Mouse (Mus musculus): Measurements from ENCODE around the gene Fscb. TPM values are rescaled to one million over a fixed set of nuclear protein-coding genes. Genes with fewer than 3 reads are reported as not detected.

Gene Fscb
- polyA plus RNA-seq (2015; fragmentation: Nextera tagmentation; extraction: Ambion mirVana) = not detected in 2 replicates

DNA sequence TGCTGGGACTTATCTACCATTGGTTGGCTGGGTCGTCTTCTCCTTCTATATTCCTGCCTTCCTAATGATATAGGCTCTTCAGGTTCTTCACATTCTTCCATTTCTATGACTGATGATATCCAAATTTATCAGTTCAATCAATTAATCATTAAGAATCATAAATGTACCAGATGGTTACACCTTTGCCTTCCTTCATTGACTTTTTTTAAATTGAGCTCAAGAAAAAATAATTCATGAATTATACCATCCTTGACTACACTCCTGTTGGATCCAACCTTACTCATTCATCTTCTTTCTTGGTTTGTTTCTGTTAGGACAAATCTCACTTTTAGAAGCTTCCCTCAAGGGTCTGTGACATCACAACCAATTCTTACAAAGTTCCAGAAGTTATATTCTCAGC, at the start of gene Fscb:
TSS of gene Fscb (minus strand) at position 101 of the 400 bp plus-strand sequence.
- ATAC-seq (ENCODE audit: low FRiP score, low read depth) = no peak
- Histone ChIP-seq H3K4me2 (no peak within 1 kb of the TSS), H3K4me1 (replicated peaks) (no peaks in the 10 kb centered on the region), H3K27me3 (no peaks in the 10 kb centered on the region), H3K9ac (no peak within 1 kb of the TSS), H3K36me3 (no peaks in the 10 kb centered on the region), H3K27ac (replicated peaks) (no peak within 1 kb of the TSS), H3K9me3 (no peaks in the 10 kb centered on the region), H3K4me3 (no peak within 1 kb of the TSS)
- WGBS = 81% methylated on average over 1 of the region's 1 CpGs

DNA sequence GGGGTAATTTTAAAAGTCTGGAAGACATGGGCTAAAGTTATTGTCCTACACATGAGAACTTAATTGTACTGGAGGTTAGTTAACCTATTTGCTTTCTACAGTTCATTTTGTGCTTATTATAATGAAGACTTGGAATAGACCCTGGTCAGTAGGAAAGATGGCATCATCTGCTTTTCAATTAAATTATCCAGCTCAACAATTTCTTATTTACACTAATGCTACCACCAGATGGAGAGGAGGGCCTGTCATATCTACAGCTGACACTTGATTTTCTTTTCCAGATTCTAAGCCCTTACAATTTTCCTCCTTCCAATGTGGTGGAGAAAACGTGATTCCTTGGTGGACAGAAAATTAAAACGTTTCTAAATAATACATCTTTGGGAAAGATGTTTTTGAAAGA, 42.3 kb upstream of the Fscb start:
- WGBS = 54% methylated on average over 2 of the region's 2 CpGs
- Histone ChIP-seq H3K4me1 (replicated peaks) (no peaks in the 10 kb centered on the region), H3K4me2 (no peak overlapping the region), H3K4me3 (no peak overlapping the region), H3K9me3 (no peaks in the 10 kb centered on the region), H3K27ac (replicated peaks) (no peak overlapping the region), H3K9ac (no peak overlapping the region), H3K36me3 (no peaks in the 10 kb centered on the region), H3K27me3 (no peaks in the 10 kb centered on the region)
- ATAC-seq (ENCODE audit: low FRiP score, low read depth) = no peak

DNA sequence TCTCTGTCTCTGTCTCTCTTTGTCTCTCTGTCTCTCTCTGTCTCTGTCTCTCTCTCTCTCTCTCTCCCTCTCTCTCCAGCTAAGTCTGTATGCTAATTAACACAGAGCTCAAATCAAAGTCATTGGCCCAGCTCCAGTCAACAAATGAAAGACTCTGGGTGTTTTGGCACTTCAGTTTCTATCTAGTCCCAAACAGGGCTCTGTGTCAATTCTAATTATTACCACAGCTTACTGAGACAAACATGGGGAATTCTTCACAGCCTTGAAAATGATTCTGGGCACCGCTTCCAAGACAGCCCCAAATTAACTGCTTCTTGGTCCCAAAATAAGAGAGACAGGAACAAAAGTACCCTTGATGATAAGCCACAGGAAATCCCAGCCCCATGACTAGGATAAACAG, 38.9 kb upstream of the Fscb start:
- no peak overlapping the region for H3K4me2 ChIP-seq
- no peak for ATAC-seq (ENCODE audit: low FRiP score, low read depth)
- H3K27ac ChIP-seq (replicated peaks) = no peak overlapping the region
- H3K4me1 ChIP-seq (replicated peaks) = no peaks in the 10 kb centered on the region
- no peak overlapping the region for H3K9ac ChIP-seq
- H3K9me3 ChIP-seq = no peaks in the 10 kb centered on the region
- WGBS = 71% methylated on average over 1 of the region's 1 CpGs
- no peaks in the 10 kb centered on the region for H3K27me3 ChIP-seq
- H3K4me3 ChIP-seq = no peak overlapping the region
- no peaks in the 10 kb centered on the region for H3K36me3 ChIP-seq

DNA sequence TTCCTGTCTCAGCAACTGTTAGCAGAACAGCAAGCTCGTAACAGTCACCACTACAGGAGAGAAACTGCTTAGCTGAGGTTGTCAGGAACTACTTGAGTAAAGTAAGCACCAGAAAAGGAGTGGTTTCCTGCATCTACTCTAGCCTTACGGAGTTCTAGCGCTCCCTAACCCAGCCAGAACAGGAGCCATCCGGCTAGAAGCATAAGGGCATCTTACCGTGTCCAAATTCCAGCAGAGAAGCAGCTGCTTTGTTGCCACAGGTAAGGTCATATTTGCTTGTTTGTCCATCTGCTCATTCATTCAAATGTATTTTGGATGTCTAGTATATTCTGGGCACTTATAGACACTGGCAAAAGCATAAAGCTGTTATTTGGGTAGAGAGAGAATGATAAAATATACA, 23.2 kb upstream of the Fscb start:
- Histone ChIP-seq H3K4me2 (no peak overlapping the region), H3K9me3 (no peaks in the 10 kb centered on the region), H3K27ac (replicated peaks) (no peak overlapping the region), H3K36me3 (no peaks in the 10 kb centered on the region), H3K27me3 (no peaks in the 10 kb centered on the region), H3K9ac (no peak overlapping the region), H3K4me1 (replicated peaks) (no peaks in the 10 kb centered on the region), H3K4me3 (no peak overlapping the region)
- 89% methylated on average over 5 of the region's 5 CpGs for WGBS
- ATAC-seq (ENCODE audit: low FRiP score, low read depth) = no peak

DNA sequence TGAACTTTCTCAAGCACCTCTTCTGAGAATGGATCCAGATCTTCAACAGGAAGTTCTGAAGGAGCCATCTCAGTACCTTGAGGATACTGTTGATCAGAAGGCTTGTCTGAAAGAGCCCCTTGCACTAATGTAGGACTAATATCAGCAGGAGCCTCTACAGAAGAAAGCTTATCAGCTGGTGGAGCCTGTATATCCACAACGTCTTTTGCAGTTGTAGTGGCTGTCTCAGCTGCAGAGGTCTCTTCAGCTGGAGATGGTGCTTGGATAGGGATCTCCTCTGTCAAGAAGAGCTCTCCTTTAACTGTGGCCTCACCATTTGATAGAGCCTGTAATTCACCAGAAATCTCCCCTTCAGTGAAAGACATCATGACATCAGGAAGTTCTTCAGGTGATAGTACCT, 875 bp downstream of the Fscb start:
- no peak for ATAC-seq (ENCODE audit: low FRiP score, low read depth)
- Histone ChIP-seq H3K4me2 (no peak overlapping the region), H3K4me1 (replicated peaks) (no peaks in the 10 kb centered on the region), H3K9ac (no peak overlapping the region), H3K36me3 (no peaks in the 10 kb centered on the region), H3K9me3 (no peaks in the 10 kb centered on the region), H3K27me3 (no peaks in the 10 kb centered on the region), H3K4me3 (no peak overlapping the region), H3K27ac (replicated peaks) (no peak overlapping the region)
- WGBS = 87% methylated on average over 1 of the region's 1 CpGs

DNA sequence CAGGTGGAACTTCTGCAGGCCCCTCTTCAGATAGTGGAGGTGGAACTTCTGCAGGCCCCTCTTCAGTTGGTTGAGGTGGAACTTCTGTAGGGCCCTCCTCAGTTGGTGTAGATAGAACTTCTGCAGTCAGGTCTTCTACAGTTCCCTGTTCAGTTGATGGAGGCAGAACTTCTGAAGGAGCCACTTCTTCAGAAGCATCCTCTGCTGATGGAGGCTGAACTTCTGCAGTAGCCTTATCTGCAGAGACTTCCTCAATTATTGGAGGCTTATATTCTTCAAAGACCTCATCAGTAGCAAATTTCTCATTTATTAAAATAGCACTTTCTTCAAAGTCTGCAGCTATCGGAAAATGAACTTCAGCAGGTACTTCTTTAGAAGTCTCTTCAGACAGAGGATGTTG, 1.4 kb downstream of the Fscb start:
- no peak overlapping the region for H3K4me2 ChIP-seq
- H3K9me3 ChIP-seq = no peaks in the 10 kb centered on the region
- H3K27me3 ChIP-seq = no peaks in the 10 kb centered on the region
- WGBS = 90% methylated on average over 1 of the region's 1 CpGs
- no peak overlapping the region for H3K4me3 ChIP-seq
- H3K9ac ChIP-seq = no peak overlapping the region
- no peaks in the 10 kb centered on the region for H3K4me1 ChIP-seq (replicated peaks)
- H3K36me3 ChIP-seq = no peaks in the 10 kb centered on the region
- no peak for ATAC-seq (ENCODE audit: low FRiP score, low read depth)
- H3K27ac ChIP-seq (replicated peaks) = no peak overlapping the region

DNA sequence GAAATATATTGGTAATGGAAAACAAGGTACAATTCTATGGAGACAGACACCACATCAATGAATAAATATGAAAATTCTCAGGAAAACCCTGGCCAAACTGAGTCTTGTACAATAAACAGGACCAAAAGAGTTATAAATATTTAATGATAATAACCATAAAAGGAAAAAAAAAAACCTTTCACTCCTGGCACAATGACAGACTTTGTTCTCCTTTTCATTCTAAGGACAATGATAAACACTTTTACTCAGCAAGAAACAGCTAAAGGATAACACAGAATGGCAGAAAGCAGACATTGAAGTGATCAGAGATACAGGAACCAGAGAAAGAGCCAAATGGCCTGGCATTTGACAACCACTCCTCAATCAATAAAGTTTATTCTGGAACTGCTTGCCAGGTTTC, 19.3 kb downstream of the Fscb start:
- ATAC-seq (ENCODE audit: low FRiP score, low read depth) = no peak
- Histone ChIP-seq H3K9ac (no peak overlapping the region), H3K4me2 (no peak overlapping the region), H3K9me3 (no peaks in the 10 kb centered on the region), H3K36me3 (no peaks in the 10 kb centered on the region), H3K4me1 (replicated peaks) (no peaks in the 10 kb centered on the region), H3K4me3 (no peak overlapping the region), H3K27ac (replicated peaks) (no peak overlapping the region), H3K27me3 (no peaks in the 10 kb centered on the region)

DNA sequence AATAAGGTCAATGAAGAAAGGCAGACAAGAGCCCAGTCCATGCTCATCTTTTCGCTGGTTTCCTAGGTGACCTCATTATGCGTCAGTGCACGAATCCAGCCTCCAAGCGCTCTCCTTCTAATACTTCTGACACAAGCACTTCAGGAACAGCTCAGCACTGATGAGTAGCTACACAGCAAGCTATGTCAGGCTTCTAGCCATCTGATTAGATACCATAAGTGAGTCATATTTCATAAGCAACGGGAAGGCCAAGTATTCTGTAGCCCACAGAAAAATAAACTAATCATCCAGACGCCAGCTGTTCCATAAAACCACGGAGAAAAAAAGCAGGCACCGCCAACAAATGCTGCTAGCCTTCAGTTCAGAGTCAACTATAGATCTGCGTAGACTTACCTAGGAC, 24.6 kb downstream of the Fscb start:
- Histone ChIP-seq H3K36me3 (no peaks in the 10 kb centered on the region), H3K4me2 (no peak overlapping the region), H3K27ac (replicated peaks) (no peak overlapping the region), H3K4me1 (replicated peaks) (no peaks in the 10 kb centered on the region), H3K4me3 (no peak overlapping the region), H3K9me3 (no peaks in the 10 kb centered on the region), H3K9ac (no peak overlapping the region), H3K27me3 (no peaks in the 10 kb centered on the region)
- 66% methylated on average over 9 of the region's 9 CpGs for WGBS
- no peak for ATAC-seq (ENCODE audit: low FRiP score, low read depth)

DNA sequence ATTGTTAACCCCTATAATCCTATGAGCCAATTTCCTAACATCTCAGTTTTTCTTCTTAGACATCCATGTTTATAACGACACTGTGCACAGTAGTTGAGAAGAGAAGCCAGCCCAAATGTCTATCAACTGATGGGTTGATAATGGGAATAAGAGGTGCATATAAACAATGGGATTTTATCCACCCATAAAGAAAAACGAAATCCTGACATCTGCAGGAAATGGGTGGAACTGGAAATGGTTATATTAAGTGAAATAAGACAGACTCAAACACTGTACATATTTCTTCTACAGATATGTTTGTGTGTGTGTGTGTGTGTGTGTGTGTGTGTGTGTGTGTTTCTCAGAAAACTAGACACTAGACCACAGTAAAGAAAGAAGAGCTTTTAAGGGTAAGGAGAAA, 37.8 kb downstream of the Fscb start:
- no peak overlapping the region for H3K27ac ChIP-seq (replicated peaks)
- H3K4me1 ChIP-seq (replicated peaks) = no peaks in the 10 kb centered on the region
- H3K27me3 ChIP-seq = no peaks in the 10 kb centered on the region
- no peaks in the 10 kb centered on the region for H3K36me3 ChIP-seq
- H3K4me2 ChIP-seq = no peak overlapping the region
- H3K4me3 ChIP-seq = no peak overlapping the region
- WGBS = 53% methylated on average over 2 of the region's 2 CpGs
- H3K9ac ChIP-seq = no peak overlapping the region
- H3K9me3 ChIP-seq = no peaks in the 10 kb centered on the region
- no peak for ATAC-seq (ENCODE audit: low FRiP score, low read depth)

Measured in hindbrain, embryonic 15.5 days (tissue).